Mouse (Mus musculus): ENCODE data around the gene Vax1.

The Vax1 gene

DNA sequence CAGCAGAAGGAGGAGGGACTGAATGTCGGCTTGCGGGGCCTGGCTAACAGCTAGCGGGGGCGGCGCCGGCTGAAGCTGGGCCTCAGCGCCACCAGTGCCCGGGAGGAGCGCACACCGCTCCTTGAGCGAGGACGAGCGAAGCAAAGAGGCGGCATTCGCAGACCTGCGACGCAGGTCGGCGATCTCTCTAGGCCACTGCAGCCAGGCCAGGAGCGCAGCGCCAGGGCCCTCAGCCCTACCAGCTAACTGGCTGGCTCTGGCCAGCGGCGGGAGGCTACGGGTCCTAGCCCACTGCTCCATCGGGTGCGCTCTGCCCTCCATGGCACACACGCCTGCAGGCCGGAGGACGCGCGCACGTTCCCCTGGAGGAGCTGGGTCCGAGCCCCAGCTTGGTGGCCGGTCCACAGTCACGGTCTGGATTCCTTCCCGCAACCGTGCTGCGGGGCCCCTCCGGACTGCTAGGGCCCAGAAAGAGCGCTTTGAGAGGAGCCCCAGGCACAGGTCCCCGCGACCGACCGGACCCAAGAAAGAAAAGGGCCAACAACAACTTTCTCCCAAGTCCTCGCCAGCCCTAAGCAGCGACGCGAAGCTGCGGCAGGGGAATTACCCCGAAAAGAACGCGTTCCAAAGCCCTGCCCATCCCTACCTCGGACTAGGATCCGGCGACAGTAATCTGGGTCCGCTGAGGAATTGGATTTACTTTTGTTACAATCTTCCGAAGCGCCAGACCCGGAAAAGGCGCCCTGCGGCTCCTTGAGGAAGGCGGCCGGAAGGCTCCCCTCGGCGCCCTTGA is 517 bp downstream of the Vax1 start:
- no peak for DNase-seq (ENCODE audit: low spot score in 2 of 2)

DNA sequence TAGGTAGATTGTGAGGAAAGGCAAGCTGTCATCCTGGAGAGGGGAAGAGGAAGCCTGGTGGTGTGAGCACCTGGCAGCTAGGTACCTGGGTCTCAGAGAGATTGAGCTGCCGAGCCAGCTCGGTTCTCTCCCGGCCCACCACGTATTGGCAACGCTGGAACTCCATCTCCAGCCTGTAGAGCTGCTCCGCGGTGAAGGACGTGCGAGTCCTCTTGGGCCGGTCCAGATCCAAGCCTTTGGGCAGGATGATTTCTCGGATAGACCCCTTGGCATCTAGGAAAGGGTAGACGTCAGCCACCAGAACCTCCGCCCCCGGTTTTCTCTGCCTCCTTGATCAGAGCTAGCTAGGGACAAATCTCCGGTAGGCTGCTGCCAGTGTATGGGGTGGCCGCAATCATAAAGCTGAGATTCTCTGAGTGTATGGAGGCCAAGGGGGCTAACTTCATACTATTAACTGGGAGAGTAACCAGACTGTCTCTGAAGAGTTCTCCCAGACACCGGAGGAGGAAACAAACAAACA is 1.4 kb downstream of the Vax1 start:
- DNase-seq (ENCODE audit: low spot score in 2 of 2) = no peak

DNA sequence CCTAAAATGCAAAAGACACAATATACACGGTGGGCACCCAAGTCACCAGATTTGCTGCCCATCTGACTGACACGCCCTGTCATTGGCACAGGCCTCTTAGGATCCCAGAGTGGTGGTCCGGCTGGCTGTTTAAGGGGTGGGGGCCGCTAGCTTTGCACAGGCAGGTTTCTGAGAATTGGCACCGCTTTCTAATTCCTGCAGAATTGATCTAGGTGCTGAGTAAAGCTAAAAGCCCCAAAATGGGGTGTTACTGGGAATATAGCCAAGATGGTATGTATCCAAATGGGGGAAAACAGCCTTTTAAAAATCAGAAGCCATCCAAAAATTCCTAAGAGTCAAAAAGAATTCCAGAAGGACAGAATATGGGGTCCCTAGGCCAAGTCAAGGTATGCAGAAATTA is 2.0 kb downstream of the Vax1 start:
- no peak for DNase-seq (ENCODE audit: low spot score in 2 of 2)

DNA sequence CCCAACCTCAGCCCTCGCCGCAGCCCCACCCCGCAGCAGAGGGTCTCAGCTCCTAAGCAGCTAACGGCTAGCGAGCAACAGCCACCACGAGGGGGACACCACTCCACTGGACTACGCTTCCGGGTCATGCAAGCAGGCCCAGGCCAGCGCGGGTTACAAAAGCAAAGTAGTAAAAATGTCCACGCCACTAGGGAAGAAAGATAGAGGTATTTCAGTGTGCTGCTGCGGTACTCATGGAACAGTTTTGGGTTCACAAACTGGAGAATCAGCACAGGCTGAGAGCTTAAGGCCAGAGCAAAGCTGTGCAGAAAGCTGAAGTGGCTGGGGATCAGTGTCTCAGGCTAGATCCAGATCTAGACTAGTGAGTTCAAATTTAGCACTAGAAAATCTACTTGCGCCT is 3.0 kb downstream of the Vax1 start:
- no peak for DNase-seq (ENCODE audit: low spot score in 2 of 2)

GRCm38 (mm10) chr19:59166311-59166761 is 3.5 kb downstream of the Vax1 start:
- DNase-seq (ENCODE audit: low spot score in 2 of 2) = peak in 1 of 2 experiments; percentile 39

DNA sequence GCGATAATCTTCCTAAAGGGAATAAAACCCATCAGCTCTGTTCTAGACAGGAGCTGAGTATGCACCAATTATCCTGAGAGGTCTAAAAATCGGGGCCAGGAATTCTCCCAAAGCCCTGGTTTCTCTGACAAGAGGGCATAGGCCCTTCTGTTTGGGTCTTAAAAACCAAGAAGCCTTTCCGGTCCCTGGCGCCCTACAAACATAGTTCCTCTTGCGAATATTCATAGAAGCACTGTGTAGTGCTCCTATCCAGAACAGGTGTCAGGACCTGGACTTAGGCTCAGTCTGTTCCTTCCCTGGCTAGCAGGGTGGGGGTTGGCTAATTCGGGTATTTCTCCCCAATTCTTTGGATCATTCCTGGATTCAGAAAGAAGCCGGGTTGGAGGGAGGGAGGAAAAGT is 4.3 kb downstream of the Vax1 start:
- no peak for DNase-seq (ENCODE audit: low spot score in 2 of 2)

- DNase-seq (ENCODE audit: low spot score in 2 of 2) = no peak
Measured at GRCm38 (mm10) chr19:59164896-59165560, 4.8 kb downstream of the Vax1 start.

GRCm38 (mm10) chr19:59164111-59164510 is 5.7 kb downstream of the Vax1 start:
- DNase-seq (ENCODE audit: low spot score in 2 of 2) = no peak

- DNase-seq (ENCODE audit: low spot score in 2 of 2) = no peak
Measured at GRCm38 (mm10) chr19:59156702-59157101, 13.2 kb downstream of the Vax1 start.

DNA sequence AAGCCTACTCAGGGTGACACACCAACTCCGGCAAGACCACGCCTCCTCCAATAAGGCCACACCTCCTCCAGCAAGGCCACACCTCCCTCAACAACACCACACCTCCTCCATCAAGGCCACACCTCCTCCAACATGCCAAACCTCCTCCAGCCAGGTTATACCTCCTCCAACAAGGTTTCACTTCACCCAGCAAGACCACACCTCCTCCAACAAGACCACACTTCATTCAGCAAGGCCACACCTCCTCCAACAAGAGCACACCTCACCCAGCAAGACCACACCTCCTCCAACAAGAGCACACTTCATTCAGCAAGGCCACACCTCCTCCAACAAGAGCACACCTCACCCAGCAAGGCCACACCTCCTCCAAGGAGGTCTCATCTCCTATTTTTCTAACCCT is 15.7 kb downstream of the Vax1 start:
- DNase-seq (ENCODE audit: low spot score in 2 of 2) = no peak

DNA sequence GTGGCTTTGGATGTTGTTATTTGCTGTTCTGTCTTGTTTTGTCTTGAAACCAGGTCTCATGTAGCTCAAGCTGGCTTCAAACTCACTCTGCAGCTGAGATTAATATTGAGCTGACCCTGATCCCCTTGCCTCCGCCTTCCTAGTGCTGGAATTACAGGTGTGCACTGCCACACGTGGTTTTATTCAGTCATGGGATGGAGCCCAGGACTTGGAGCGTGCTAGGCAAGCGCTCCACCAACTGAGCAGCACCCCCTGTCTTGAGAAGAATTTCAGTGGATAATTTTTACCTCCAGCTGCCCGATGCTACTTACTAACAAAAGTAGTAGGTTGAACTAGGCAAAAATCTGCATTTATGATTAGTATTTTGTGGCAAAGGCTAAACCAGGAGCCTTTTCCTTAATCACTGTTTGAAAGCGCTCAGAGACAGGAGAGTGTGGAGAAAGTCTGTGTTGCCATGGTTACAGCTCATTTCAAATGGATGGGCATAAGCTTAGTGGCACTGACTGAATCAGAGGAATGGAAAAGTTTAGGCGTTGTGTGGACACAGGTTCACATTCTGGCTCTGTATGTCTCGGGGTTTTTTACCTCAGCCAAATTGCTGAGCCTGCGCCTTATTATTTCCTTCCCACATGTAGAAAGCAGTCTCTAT is 24.2 kb downstream of the Vax1 start:
- no peak for DNase-seq (ENCODE audit: low spot score in 2 of 2)

DNA sequence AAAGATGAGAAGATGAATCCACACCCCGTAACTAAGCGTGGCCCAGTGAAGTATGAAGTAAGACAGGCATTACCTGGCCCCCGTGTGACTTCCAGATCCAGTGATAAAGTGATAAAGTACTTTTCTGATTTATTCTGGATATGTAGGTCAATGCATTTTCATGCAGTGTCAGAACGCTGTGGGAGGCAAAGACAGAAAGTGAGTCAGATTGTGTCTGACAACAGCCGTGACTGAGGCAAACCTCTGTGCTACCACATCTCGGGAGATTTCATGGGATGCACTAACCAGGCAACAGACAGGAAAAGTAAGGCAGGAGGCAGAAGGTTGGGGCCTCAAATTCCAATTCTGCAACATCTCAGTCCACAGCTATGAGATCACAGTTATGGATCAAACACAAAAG is 24.8 kb downstream of the Vax1 start:
- no peak for DNase-seq (ENCODE audit: low spot score in 2 of 2)

DNA sequence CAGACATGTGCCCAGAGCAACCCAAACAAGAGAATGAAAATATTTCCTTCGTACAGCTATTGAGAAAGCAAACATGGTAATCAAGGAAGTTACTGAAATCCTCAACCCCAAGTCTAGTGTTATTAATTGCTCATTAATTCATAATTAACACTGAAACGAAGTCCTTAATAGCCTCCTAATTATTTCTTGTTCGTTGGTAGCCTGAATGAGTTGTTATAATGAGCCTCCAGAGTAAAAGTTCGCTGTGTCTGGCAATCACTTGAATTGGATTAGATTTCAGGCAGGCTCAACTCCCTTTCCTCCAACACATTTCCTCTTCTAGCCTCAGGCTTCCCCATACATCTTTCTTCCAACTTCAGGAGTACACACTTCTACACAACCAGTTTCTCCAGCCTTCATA is 27.6 kb downstream of the Vax1 start:
- DNase-seq (ENCODE audit: low spot score in 2 of 2) = no peak

DNA sequence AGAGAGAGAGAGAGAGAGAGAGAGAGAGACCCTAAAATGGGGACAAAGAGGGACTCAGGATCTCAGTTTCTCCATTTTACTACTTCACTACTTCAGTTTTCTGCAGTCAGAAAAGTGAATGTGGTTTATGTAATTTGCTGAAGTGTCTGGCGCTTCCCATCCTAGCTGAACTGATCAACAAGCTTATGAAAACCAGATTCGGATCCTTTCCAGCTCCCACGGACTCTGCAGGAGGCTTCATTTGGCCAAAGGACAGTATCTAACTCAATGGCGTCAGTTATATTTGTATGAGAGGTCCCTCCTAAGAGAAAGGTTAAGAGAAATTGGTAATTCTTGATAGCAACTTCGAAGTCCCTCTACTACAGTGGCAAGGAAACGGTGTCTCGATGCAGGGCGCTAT is 34.5 kb downstream of the Vax1 start:
- no peak for DNase-seq (ENCODE audit: low spot score in 2 of 2)

GRCm38 (mm10) chr19:59134916-59135315 is 34.9 kb downstream of the Vax1 start:
- no peak for DNase-seq (ENCODE audit: low spot score in 2 of 2)

DNA sequence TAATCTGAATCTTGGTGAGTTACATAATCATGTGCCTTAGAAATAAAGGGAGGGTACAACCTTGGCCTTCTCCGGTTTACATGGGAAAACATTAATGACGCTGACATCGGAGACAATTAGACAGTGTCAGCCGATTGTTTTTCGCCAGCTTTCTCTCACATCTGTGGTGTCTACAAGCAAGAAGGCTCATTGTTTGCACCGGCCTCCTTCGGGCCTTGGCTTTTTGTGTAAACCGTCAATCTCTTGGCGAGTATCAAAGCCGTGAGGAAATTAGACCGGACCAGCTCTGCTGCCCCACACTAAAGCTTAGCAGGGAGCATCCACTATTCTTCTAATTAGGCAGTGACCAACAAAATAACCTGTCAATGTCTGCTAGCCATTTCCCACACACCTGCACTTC is 36.7 kb downstream of the Vax1 start:
- no peak for DNase-seq (ENCODE audit: low spot score in 2 of 2)

DNA sequence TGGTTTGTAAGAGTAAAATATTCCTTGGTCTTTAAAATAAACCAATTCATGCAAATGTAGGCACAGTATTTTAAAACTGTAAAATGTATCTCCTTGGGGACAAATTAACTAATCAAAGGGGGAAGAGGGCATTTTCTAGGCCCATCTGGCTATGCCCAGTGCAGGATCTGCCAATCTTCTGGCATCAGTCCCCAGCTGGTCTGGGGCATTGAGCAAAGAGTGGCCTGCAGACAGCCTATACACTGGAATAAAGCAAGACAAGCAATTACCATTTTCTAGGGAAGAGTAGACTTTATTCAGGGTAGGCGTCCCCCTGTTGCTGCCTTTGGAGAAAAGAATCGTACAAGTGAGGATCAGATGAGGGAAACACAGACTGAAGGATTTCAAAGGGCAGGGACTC is 40.2 kb downstream of the Vax1 start:
- DNase-seq (ENCODE audit: low spot score in 2 of 2) = no peak

GRCm38 (mm10) chr19:59128531-59129204 is 41.2 kb downstream of the Vax1 start:
- no peak for DNase-seq (ENCODE audit: low spot score in 2 of 2)

- DNase-seq (ENCODE audit: low spot score in 2 of 2) = no peak
Measured at GRCm38 (mm10) chr19:59127424-59127823, 42.4 kb downstream of the Vax1 start.

Measured in urinary bladder, adult 18-20 months (tissue).